Mouse (Mus musculus) embryonic fibroblast, embryonic 13.5 days (primary cell): Measurements from ENCODE around the gene Lrrc51. TPM values are rescaled to one million over a fixed set of nuclear protein-coding genes. Genes with fewer than 3 reads are reported as not detected.

Source experiments
- H3K27ac ChIP-seq: 2 replicates; pipeline ENCODE4 v1.5.1; 2012; ENCODE audit warnings: low read length, control low read depth, inconsistent platforms; ENCODE audit not compliant: insufficient read depth
- H3K4me1 ChIP-seq: 2 replicates; pipeline ENCODE4 v1.6.1; 2011; ENCODE audit warnings: low read length; ENCODE audit not compliant: control insufficient read depth, insufficient read depth
- H3K4me3 ChIP-seq: 2 replicates; pipeline ENCODE4 v1.5.1; 2011; ENCODE audit warnings: mild to moderate bottlenecking, control low read depth, low read length; ENCODE audit not compliant: insufficient read depth
- CTCF ChIP-seq: IDR thresholded peaks from 2 replicates; pipeline ENCODE4 v1.5.1; 2011; ENCODE audit warnings: mild to moderate bottlenecking, control low read depth, low read length, moderate library complexity, borderline replicate concordance; ENCODE audit not compliant: insufficient read depth
- POLR2A ChIP-seq: IDR thresholded peaks from 2 replicates; pipeline ENCODE4 v1.6.1; 2011; ENCODE audit warnings: low read depth, mild to moderate bottlenecking, control low read depth, low read length, moderate library complexity
- polyA plus RNA-seq: library from polyadenylated mRNA; stranded (reverse); fragments of >200 nt; gene quantifications from 2 replicates; pipeline ENCODE4 v1.2.4, GENCODE M21; 2011; ENCODE audit warnings: low read depth; ENCODE audit not compliant: missing spikeins, insufficient read length

The Lrrc51 gene
- polyA plus RNA-seq, 1 experiment: 6.0 TPM

- TF ChIP-seq POLR2A: no peak
- peak; percentile 91 for TF ChIP-seq CTCF
- no peak overlapping the region for H3K27ac ChIP-seq
- H3K4me3 ChIP-seq: no peak overlapping the region
- H3K4me1 ChIP-seq: no peaks in the 10 kb centered on the region
Measured at GRCm38 (mm10) chr7:101918071-101918470, 15.6 kb downstream of the Lrrc51 start.

- Histone ChIP-seq H3K27ac (no peak overlapping the region), H3K4me1 (peaks cover 12% of the 10 kb centered on the region; the same call in 1 of the 2 replicates), H3K4me3 (no peak overlapping the region)
- no peak for TF ChIP-seq POLR2A
- TF ChIP-seq CTCF: peak; percentile 29; the same call in 1 of the 2 replicates
Measured at GRCm38 (mm10) chr7:101911982-101912381, 21.7 kb downstream of the Lrrc51 start.

GRCm38 (mm10) chr7:101910138-101910537, 23.6 kb downstream of the Lrrc51 start:
- Histone ChIP-seq H3K27ac (no peak overlapping the region), H3K4me1 (peaks cover 15% of the 10 kb centered on the region; the same call in 1 of the 2 replicates), H3K4me3 (no peak overlapping the region)
- TF ChIP-seq CTCF: no peak
- no peak for TF ChIP-seq POLR2A

- Histone ChIP-seq H3K4me1 (peaks cover 15% of the 10 kb centered on the region; the same call in 1 of the 2 replicates), H3K27ac (no peak overlapping the region), H3K4me3 (no peak overlapping the region)
- TF ChIP-seq POLR2A (no peak), CTCF (no peak)
Measured at GRCm38 (mm10) chr7:101908367-101908766, 25.3 kb downstream of the Lrrc51 start.

GRCm38 (mm10) chr7:101906696-101907095, 27.0 kb downstream of the Lrrc51 start:
- TF ChIP-seq POLR2A (no peak), CTCF (no peak)
- peaks cover 15% of the 10 kb centered on the region; the same call in 1 of the 2 replicates for H3K4me1 ChIP-seq
- no peak overlapping the region for H3K27ac ChIP-seq
- H3K4me3 ChIP-seq: peak overlapping the region; percentile 96

- Histone ChIP-seq H3K4me3 (peak within 1 kb of the TSS; percentile 96), H3K4me1 (peaks cover 15% of the 10 kb centered on the region; the same call in 1 of the 2 replicates), H3K27ac (peak within 1 kb of the TSS; percentile 75)
- TF ChIP-seq CTCF: no peak
- no peak; the same call in 1 of the 2 replicates for TF ChIP-seq POLR2A
Measured at GRCm38 (mm10) chr7:101906287-101906681, 27.4 kb downstream of the Lrrc51 start, which contains the start of gene Tomt. TSS of gene Tomt (minus strand) at chr7:101906359.

GRCm38 (mm10) chr7:101905561-101906286, 28.0 kb downstream of the Lrrc51 start, which contains the start of gene Lamtor1:
TSS of gene Lamtor1 (plus strand) at chr7:101905904.
- TF ChIP-seq POLR2A: peak; percentile 95
- TF ChIP-seq CTCF: no peak
- Histone ChIP-seq H3K27ac (peak within 1 kb of the TSS; percentile 75), H3K4me1 (peaks cover 15% of the 10 kb centered on the region; the same call in 1 of the 2 replicates), H3K4me3 (peak within 1 kb of the TSS; percentile 96)

GRCm38 (mm10) chr7:101902846-101903245, 30.8 kb downstream of the Lrrc51 start:
- no peak overlapping the region for H3K27ac ChIP-seq
- peaks cover 8% of the 10 kb centered on the region; the same call in 1 of the 2 replicates for H3K4me1 ChIP-seq
- TF ChIP-seq POLR2A: no peak
- no peak for TF ChIP-seq CTCF
- H3K4me3 ChIP-seq: no peak overlapping the region

GRCm38 (mm10) chr7:101901969-101902368, 31.7 kb downstream of the Lrrc51 start:
- TF ChIP-seq CTCF (no peak), POLR2A (no peak)
- no peak overlapping the region for H3K4me3 ChIP-seq
- peaks cover 3% of the 10 kb centered on the region; the same call in 1 of the 2 replicates for H3K4me1 ChIP-seq
- no peak overlapping the region for H3K27ac ChIP-seq
